Mouse (Mus musculus): ENCODE data around the gene Ptch2.

GRCm38 (mm10) chr4:117151416-117151815 lies 55.5 kb downstream of the Ptch2 start:
- TF ChIP-seq CTCF (IDR thresholded peaks at IDR 0.05; ENCODE audit: low read depth) (no peak), EP300 (optimal IDR thresholded peaks at IDR 0.05) (no peak)

Measured in stomach, postnatal 0 days (tissue).